Mouse (Mus musculus): ENCODE measurements around the gene Terb2. TPM values are rescaled to one million over a fixed set of nuclear protein-coding genes. Genes with fewer than 3 reads are reported as not detected.

Gene Terb2
- polyA plus RNA-seq (2015; fragmentation: Nextera tagmentation; extraction: Ambion mirVana): not detected in 2 replicates

DNA sequence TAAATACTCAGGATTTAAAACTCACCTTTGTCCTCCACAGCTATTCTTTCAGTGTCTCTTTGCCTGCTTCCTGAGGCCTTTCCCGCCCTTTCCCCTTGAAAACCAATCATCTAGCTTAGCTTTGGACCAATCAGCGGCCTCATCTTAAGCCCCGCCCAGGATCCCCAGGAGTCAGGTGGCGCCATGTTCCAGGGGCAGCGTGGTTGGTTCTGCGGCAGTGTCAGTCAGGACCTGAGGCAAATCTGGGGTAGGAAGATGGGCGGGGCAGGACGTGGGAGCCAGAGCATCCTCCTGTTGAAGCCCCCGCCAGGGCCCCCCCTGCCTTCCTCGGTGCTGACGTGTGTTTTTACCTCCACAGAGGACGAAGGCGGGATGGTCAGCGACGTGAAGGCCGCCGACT is at the start of gene Terb2, which contains the start of gene Patl2:
Gene Terb2, plus strand, starts transcription at position 167 of the 400 bp plus-strand sequence.
Gene Patl2, minus strand, starts transcription at position 84 of the 400 bp plus-strand sequence.
- Histone ChIP-seq H3K36me3 (ENCODE audit: control insufficient read depth, insufficient read depth, low read length) (no peaks in the 10 kb centered on the region), H3K4me1 (replicated peaks; ENCODE audit: control insufficient read depth, insufficient read depth, low read length) (no peaks in the 10 kb centered on the region), H3K27ac (ENCODE audit: low read length) (no peak within 1 kb of the TSS), H3K4me2 (ENCODE audit: low read depth, low read length) (no peak within 1 kb of the TSS), H3K27me3 (ENCODE audit: control insufficient read depth, insufficient read depth, low read depth, low read length) (no peaks in the 10 kb centered on the region), H3K9ac (ENCODE audit: low read length) (no peak within 1 kb of the TSS), H3K4me3 (ENCODE audit: low read length) (no peak within 1 kb of the TSS), H3K9me3 (ENCODE audit: control insufficient read depth, low read length) (no peaks in the 10 kb centered on the region)
- no peak for ATAC-seq (ENCODE audit: low read depth)
- 71% methylated on average over 17 of the region's 17 CpGs for WGBS

DNA sequence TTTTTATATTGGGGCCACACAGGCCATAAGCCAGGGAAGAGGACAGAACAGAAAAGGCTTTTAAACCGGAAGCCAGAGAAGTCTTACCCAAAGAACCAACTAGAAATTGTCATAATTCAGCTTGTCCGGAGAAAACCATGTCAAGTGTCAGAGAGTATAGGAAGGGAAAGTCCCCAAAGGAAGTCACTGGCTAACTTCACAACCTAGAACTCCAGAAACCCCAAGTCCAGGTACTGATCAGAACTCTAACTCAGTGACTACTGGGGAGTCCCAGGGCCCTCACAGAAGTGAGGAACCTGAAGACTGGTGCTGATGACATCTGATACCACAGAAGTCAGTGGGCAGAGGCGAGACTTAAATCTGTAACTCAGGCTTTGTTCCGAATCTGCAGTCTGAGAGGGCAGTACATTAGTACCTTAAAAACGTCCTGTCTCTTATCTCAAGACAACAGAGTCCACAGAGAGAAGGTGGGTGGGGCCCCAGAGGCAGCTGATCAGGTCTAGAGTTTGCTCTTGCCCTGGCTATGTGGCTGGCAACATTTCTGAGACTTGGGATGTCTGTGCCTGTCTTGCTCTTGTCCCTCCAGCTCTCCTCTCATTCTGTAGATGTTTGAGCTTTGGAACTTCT is 48.1 kb upstream of the Terb2 start:
- no peak overlapping the region for H3K9ac ChIP-seq (ENCODE audit: low read length)
- no peak overlapping the region for H3K4me2 ChIP-seq (ENCODE audit: low read depth, low read length)
- H3K27me3 ChIP-seq (ENCODE audit: control insufficient read depth, insufficient read depth, low read depth, low read length): no peaks in the 10 kb centered on the region
- H3K4me3 ChIP-seq (ENCODE audit: low read length): no peak overlapping the region
- WGBS: 50% methylated on average over 5 of the region's 5 CpGs
- H3K27ac ChIP-seq (ENCODE audit: low read length): no peak overlapping the region
- H3K9me3 ChIP-seq (ENCODE audit: control insufficient read depth, low read length): no peaks in the 10 kb centered on the region
- H3K36me3 ChIP-seq (ENCODE audit: control insufficient read depth, insufficient read depth, low read length): no peaks in the 10 kb centered on the region
- no peaks in the 10 kb centered on the region for H3K4me1 ChIP-seq (replicated peaks; ENCODE audit: control insufficient read depth, insufficient read depth, low read length)
- ATAC-seq (ENCODE audit: low read depth): no peak

DNA sequence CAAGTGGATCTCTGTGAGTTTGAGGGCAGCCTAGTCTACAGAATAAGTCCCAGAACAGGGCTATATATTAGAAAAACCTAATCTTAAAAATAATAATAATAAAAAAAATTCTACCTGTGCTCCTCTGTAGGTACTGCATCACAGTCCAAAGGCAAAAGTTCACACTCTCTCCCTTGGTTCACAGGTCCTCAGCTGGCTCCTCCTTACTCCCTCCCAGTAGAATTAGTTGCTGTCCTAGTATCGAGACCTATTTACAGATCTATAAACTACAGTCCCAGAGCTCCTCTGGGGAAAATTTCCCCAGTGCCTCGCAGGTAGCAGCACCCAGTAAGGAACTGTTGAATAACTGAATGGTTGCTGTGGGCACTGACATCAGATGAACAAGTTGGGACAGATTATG is 45.3 kb upstream of the Terb2 start:
- WGBS: 65% methylated on average over 2 of the region's 2 CpGs
- H3K27ac ChIP-seq (ENCODE audit: low read length): no peak overlapping the region

DNA sequence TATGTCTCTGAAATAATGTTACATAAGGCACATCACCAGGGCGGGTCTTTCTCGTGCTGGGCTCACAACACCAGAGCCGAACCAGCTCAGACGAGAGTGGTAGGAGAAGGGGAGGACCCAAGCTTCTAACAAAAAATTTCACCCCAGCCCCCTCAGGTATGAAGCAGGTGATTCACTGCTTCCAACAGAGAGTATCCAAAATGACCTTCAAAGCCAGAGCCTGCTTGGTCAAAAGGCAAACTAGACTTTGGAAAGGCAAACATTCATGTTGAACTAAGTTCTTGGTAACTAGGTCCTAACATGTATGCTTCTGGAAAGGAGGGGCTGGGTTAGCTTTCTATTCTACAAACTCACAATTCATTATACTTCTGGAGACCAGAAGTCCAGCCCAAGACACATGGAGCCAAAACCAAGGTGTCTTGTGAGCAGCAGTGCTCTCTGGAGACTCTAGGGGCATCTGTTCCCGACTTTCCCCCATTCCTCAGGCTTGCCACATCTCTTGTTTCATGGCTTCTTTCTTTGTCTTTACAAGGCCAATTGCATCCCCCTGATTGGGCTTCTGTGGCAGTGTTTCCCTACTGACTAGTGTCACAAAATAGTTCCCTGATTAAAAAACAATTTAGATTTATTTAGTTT is 44.6 kb upstream of the Terb2 start:
- 59% methylated on average over 5 of the region's 5 CpGs for WGBS
- Histone ChIP-seq H3K4me1 (replicated peaks; ENCODE audit: control insufficient read depth, insufficient read depth, low read length) (no peaks in the 10 kb centered on the region), H3K4me2 (ENCODE audit: low read depth, low read length) (no peak overlapping the region), H3K9ac (ENCODE audit: low read length) (no peak overlapping the region), H3K9me3 (ENCODE audit: control insufficient read depth, low read length) (no peaks in the 10 kb centered on the region), H3K36me3 (ENCODE audit: control insufficient read depth, insufficient read depth, low read length) (no peaks in the 10 kb centered on the region), H3K4me3 (ENCODE audit: low read length) (no peak overlapping the region), H3K27me3 (ENCODE audit: control insufficient read depth, insufficient read depth, low read depth, low read length) (no peaks in the 10 kb centered on the region), H3K27ac (ENCODE audit: low read length) (no peak overlapping the region)
- no peak for ATAC-seq (ENCODE audit: low read depth)

More for the DNA sequence above, 45.3 kb upstream of the Terb2 start:
- ATAC-seq (ENCODE audit: low read depth): no peak
- Histone ChIP-seq H3K4me3 (ENCODE audit: low read length) (no peak overlapping the region), H3K36me3 (ENCODE audit: control insufficient read depth, insufficient read depth, low read length) (no peaks in the 10 kb centered on the region), H3K9me3 (ENCODE audit: control insufficient read depth, low read length) (no peaks in the 10 kb centered on the region), H3K4me2 (ENCODE audit: low read depth, low read length) (no peak overlapping the region), H3K4me1 (replicated peaks; ENCODE audit: control insufficient read depth, insufficient read depth, low read length) (no peaks in the 10 kb centered on the region), H3K27me3 (ENCODE audit: control insufficient read depth, insufficient read depth, low read depth, low read length) (no peaks in the 10 kb centered on the region), H3K9ac (ENCODE audit: low read length) (no peak overlapping the region)

DNA sequence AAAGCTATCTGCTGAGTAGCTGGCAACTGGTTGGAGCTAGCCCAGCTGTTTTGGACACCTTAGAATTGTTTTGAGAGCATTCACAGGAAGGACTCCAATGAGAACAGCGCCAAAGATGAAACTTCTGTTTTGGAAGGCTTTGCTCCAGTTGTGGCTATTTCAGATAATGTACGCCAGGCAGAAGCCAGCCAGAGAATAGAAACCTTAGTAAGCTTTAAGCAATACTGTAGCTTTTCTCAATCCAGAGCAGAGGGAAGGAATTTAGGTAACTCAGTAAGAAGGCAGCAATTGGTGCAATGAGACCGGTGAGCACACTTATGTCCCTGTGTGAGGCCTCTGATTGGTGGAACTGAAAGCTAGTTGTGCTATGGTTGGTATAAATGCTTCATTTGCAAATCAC is 43.0 kb upstream of the Terb2 start:
- no peak overlapping the region for H3K27ac ChIP-seq (ENCODE audit: low read length)
- no peak overlapping the region for H3K4me2 ChIP-seq (ENCODE audit: low read depth, low read length)
- no peak for ATAC-seq (ENCODE audit: low read depth)
- no peaks in the 10 kb centered on the region for H3K27me3 ChIP-seq (ENCODE audit: control insufficient read depth, insufficient read depth, low read depth, low read length)
- 85% methylated on average over 3 of the region's 3 CpGs for WGBS
- H3K4me1 ChIP-seq (replicated peaks; ENCODE audit: control insufficient read depth, insufficient read depth, low read length): peaks cover 6% of the 10 kb centered on the region
- H3K4me3 ChIP-seq (ENCODE audit: low read length): no peak overlapping the region
- no peaks in the 10 kb centered on the region for H3K9me3 ChIP-seq (ENCODE audit: control insufficient read depth, low read length)
- no peak overlapping the region for H3K9ac ChIP-seq (ENCODE audit: low read length)
- H3K36me3 ChIP-seq (ENCODE audit: control insufficient read depth, insufficient read depth, low read length): no peaks in the 10 kb centered on the region

DNA sequence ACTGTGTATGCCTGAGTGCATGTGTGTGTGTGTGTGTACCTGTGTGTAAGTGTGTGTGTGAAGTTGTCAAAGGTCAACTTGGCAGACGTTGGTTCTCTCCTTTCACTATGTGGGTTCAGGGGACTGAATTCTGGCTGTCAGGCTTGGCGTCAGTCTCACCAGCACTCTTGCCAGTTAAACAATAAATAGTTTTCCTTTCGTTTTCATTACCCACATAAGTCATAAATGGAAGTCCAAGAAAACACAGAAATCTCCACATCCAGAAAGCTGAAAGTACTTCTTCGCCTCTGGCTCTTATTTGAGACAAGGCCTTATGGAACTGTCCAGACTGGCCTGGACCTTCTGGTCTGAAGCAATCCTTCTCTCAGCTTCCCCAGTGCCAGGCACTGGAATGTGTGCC is 40.3 kb upstream of the Terb2 start:
- Histone ChIP-seq H3K4me2 (ENCODE audit: low read depth, low read length) (no peak overlapping the region), H3K27me3 (ENCODE audit: control insufficient read depth, insufficient read depth, low read depth, low read length) (no peaks in the 10 kb centered on the region), H3K9me3 (ENCODE audit: control insufficient read depth, low read length) (no peaks in the 10 kb centered on the region), H3K9ac (ENCODE audit: low read length) (no peak overlapping the region), H3K27ac (ENCODE audit: low read length) (no peak overlapping the region), H3K36me3 (ENCODE audit: control insufficient read depth, insufficient read depth, low read length) (no peaks in the 10 kb centered on the region), H3K4me1 (replicated peaks; ENCODE audit: control insufficient read depth, insufficient read depth, low read length) (peaks cover 13% of the 10 kb centered on the region), H3K4me3 (ENCODE audit: low read length) (no peak overlapping the region)
- ATAC-seq (ENCODE audit: low read depth): no peak
- WGBS: 56% methylated on average over 4 of the region's 4 CpGs

DNA sequence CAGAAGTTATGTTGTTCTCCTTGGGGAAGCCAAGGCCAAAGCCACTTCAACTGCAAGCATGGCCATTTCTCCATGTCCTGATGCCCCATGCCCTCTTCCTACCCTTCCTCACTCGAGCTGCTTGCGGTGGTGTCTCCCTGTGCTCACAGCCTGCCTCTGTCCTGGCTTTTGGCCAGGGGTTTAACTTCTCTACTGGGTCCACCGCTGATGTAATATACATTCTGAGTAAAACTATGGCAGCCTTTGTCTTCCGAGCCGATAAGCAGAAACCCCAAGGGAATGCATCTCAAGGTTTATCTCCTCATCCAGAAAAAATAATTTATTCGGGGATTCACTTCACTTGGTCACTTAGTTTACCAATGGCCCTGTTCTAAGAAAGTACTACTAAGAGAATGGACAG is 39.4 kb upstream of the Terb2 start:
- Histone ChIP-seq H3K9me3 (ENCODE audit: control insufficient read depth, low read length) (no peaks in the 10 kb centered on the region), H3K36me3 (ENCODE audit: control insufficient read depth, insufficient read depth, low read length) (peaks cover 2% of the 10 kb centered on the region; the same call in 1 of the 2 replicates), H3K4me2 (ENCODE audit: low read depth, low read length) (peak overlapping the region; percentile 74; the same call in 1 of the 2 replicates), H3K27me3 (ENCODE audit: control insufficient read depth, insufficient read depth, low read depth, low read length) (no peaks in the 10 kb centered on the region), H3K9ac (ENCODE audit: low read length) (no peak overlapping the region; the same call in 1 of the 2 replicates), H3K27ac (ENCODE audit: low read length) (no peak overlapping the region), H3K4me1 (replicated peaks; ENCODE audit: control insufficient read depth, insufficient read depth, low read length) (peaks cover 13% of the 10 kb centered on the region), H3K4me3 (ENCODE audit: low read length) (no peak overlapping the region)
- WGBS: 59% methylated on average over 6 of the region's 6 CpGs
- no peak for ATAC-seq (ENCODE audit: low read depth)

DNA sequence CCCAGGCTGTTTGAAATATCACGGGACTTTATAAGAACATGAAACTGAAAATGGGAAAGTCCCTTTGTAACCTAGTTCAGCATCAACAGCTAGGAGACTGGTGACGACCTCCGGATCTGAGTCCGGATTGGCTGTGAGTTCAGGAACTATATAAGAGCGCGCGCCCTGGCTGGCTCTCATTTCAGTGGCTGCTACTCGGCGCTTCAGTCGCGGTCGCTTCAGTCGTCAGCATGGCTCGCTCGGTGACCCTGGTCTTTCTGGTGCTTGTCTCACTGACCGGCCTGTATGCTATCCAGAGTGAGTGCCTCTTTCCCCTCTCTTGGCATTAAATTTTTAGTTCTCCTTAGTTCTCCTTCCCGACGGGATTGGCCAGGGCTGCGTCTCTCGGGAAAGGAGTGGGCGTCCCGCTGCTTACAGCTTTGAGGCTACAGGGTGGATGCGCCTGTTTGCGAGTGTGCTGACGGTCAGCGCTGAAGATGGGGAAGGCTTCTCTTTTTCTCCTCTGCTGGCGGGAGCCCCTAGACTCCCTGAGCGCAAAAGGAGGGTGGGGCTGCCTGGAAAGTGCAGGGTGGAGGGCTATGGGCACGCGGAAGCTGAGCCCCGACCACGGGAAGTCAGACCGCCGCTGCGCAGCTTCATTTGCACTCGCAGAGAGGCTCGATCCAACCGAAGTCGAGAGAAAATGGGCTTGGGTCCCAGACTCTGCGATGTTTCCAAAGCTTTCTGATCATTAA is 38.4 kb upstream of the Terb2 start, which contains the start of gene B2m:
Gene B2m, plus strand, starts transcription at position 179 of the 734 bp plus-strand sequence.
- peak within 1 kb of the TSS; percentile 82 for H3K4me3 ChIP-seq (ENCODE audit: low read length)
- H3K9ac ChIP-seq (ENCODE audit: low read length): peak within 1 kb of the TSS; percentile 87
- H3K27ac ChIP-seq (ENCODE audit: low read length): peak within 1 kb of the TSS; percentile 82
- peak; percentile 99 for ATAC-seq (ENCODE audit: low read depth)
- H3K27me3 ChIP-seq (ENCODE audit: control insufficient read depth, insufficient read depth, low read depth, low read length): no peaks in the 10 kb centered on the region
- H3K4me1 ChIP-seq (replicated peaks; ENCODE audit: control insufficient read depth, insufficient read depth, low read length): peaks cover 13% of the 10 kb centered on the region
- H3K9me3 ChIP-seq (ENCODE audit: control insufficient read depth, low read length): no peaks in the 10 kb centered on the region
- H3K36me3 ChIP-seq (ENCODE audit: control insufficient read depth, insufficient read depth, low read length): peaks cover 3% of the 10 kb centered on the region; the same call in 1 of the 2 replicates
- peak within 1 kb of the TSS; percentile 74 for H3K4me2 ChIP-seq (ENCODE audit: low read depth, low read length)
- under 1% methylated on average over 39 of the region's 40 CpGs for WGBS
